Mouse (Mus musculus): Measurements from ENCODE around the gene Pde8b. TPM values are rescaled to one million over a fixed set of nuclear protein-coding genes. Genes with fewer than 3 reads are reported as not detected.

The Pde8b gene
- total RNA-seq, 1 experiment: 0.40 TPM

GRCm38 (mm10) chr13:95034715-95035114 lies 215.4 kb downstream of the Pde8b start:
- H3K4me3 ChIP-seq (ENCODE audit: insufficient read depth in 1 of 2, low read depth in 1 of 2, low read length in 2 of 2, poor library complexity in 1 of 2, severe bottlenecking in 1 of 2): no peak overlapping the region
- no peaks in the 10 kb centered on the region for H3K9me3 ChIP-seq (ENCODE audit: control insufficient read depth, insufficient read depth, low read depth, low read length)
- no peak overlapping the region for H3K9ac ChIP-seq (ENCODE audit: insufficient read depth, low read depth, low read length, poor library complexity, severe bottlenecking)
- in situ Hi-C loops (cut with MboI; ENCODE audit: low sequenced_read_pairs in 2 of 2, unreplicated experiment in 2 of 2): no loop called here
- no peaks in the 10 kb centered on the region for H3K36me3 ChIP-seq (ENCODE audit: control insufficient read depth, insufficient read depth, low read length, poor library complexity, severe bottlenecking)
- TF ChIP-seq ZNF384 (IDR thresholded peaks at IDR 0.05; ENCODE audit: low read depth, low read length) (no peak), ZC3H11A (IDR thresholded peaks at IDR 0.05; ENCODE audit: borderline replicate concordance, low read depth, low read length) (no peak), CHD2 (IDR thresholded peaks at IDR 0.05; ENCODE audit: low read depth, low read length) (no peak), HCFC1 (IDR thresholded peaks at IDR 0.05; ENCODE audit: borderline replicate concordance, insufficient read depth, low read length) (no peak), MAFK (IDR thresholded peaks at IDR 0.05; ENCODE audit: insufficient read depth, low read depth, low read length) (no peak)
- H3K27ac ChIP-seq (ENCODE audit: insufficient read depth, low read depth, low read length, poor library complexity, severe bottlenecking): no peak overlapping the region
- DNase-seq (ENCODE audit: low read depth, low spot score): no peak
- peaks cover 5 to 6% of the 10 kb centered on the region in 2 experiments; a peak in 2 of 4 replicates for H3K4me1 ChIP-seq (ENCODE audit: control insufficient read depth in 2 of 2, insufficient read depth in 2 of 2, low read length in 2 of 2, poor library complexity in 1 of 2)

GRCm38 (mm10) chr13:95034094-95034493 lies 216.0 kb downstream of the Pde8b start:
- in situ Hi-C loops (cut with MboI; ENCODE audit: low sequenced_read_pairs in 2 of 2, unreplicated experiment in 2 of 2): no loop called here

GRCm38 (mm10) chr13:95032973-95033372 lies 217.2 kb downstream of the Pde8b start:
- Histone ChIP-seq H3K4me3 (ENCODE audit: insufficient read depth in 1 of 2, low read depth in 1 of 2, low read length in 2 of 2, poor library complexity in 1 of 2, severe bottlenecking in 1 of 2) (no peak overlapping the region), H3K9ac (ENCODE audit: insufficient read depth, low read depth, low read length, poor library complexity, severe bottlenecking) (no peak overlapping the region), H3K9me3 (ENCODE audit: control insufficient read depth, insufficient read depth, low read depth, low read length) (no peaks in the 10 kb centered on the region), H3K27ac (ENCODE audit: insufficient read depth, low read depth, low read length, poor library complexity, severe bottlenecking) (no peak overlapping the region), H3K4me1 (ENCODE audit: control insufficient read depth in 2 of 2, insufficient read depth in 2 of 2, low read length in 2 of 2, poor library complexity in 1 of 2) (peaks cover 5 to 6% of the 10 kb centered on the region in 2 experiments; a peak in 2 of 4 replicates), H3K36me3 (ENCODE audit: control insufficient read depth, insufficient read depth, low read length, poor library complexity, severe bottlenecking) (no peaks in the 10 kb centered on the region)
- in situ Hi-C loops (cut with MboI; ENCODE audit: low sequenced_read_pairs in 2 of 2, unreplicated experiment in 2 of 2): no loop called here
- TF ChIP-seq CHD2 (IDR thresholded peaks at IDR 0.05; ENCODE audit: low read depth, low read length) (no peak), MAFK (IDR thresholded peaks at IDR 0.05; ENCODE audit: insufficient read depth, low read depth, low read length) (no peak), HCFC1 (IDR thresholded peaks at IDR 0.05; ENCODE audit: borderline replicate concordance, insufficient read depth, low read length) (no peak), ZC3H11A (IDR thresholded peaks at IDR 0.05; ENCODE audit: borderline replicate concordance, low read depth, low read length) (no peak), ZNF384 (IDR thresholded peaks at IDR 0.05; ENCODE audit: low read depth, low read length) (no peak)
- DNase-seq (ENCODE audit: low read depth, low spot score): no peak

More at GRCm38 (mm10) chr13:95034094-95034493, 216.0 kb downstream of the Pde8b start:
- Histone ChIP-seq H3K9me3 (ENCODE audit: control insufficient read depth, insufficient read depth, low read depth, low read length) (no peaks in the 10 kb centered on the region), H3K4me3 (ENCODE audit: insufficient read depth in 1 of 2, low read depth in 1 of 2, low read length in 2 of 2, poor library complexity in 1 of 2, severe bottlenecking in 1 of 2) (no peak overlapping the region), H3K9ac (ENCODE audit: insufficient read depth, low read depth, low read length, poor library complexity, severe bottlenecking) (no peak overlapping the region), H3K27ac (ENCODE audit: insufficient read depth, low read depth, low read length, poor library complexity, severe bottlenecking) (no peak overlapping the region), H3K4me1 (ENCODE audit: control insufficient read depth in 2 of 2, insufficient read depth in 2 of 2, low read length in 2 of 2, poor library complexity in 1 of 2) (peaks cover 5 to 6% of the 10 kb centered on the region in 2 experiments; a peak in 2 of 4 replicates), H3K36me3 (ENCODE audit: control insufficient read depth, insufficient read depth, low read length, poor library complexity, severe bottlenecking) (no peaks in the 10 kb centered on the region)
- TF ChIP-seq CHD2 (IDR thresholded peaks at IDR 0.05; ENCODE audit: low read depth, low read length): no peak
- no peak for TF ChIP-seq ZNF384 (IDR thresholded peaks at IDR 0.05; ENCODE audit: low read depth, low read length)
- TF ChIP-seq MAFK (IDR thresholded peaks at IDR 0.05; ENCODE audit: insufficient read depth, low read depth, low read length): no peak
- TF ChIP-seq ZC3H11A (IDR thresholded peaks at IDR 0.05; ENCODE audit: borderline replicate concordance, low read depth, low read length): no peak
- no peak for DNase-seq (ENCODE audit: low read depth, low spot score)

- TF ChIP-seq CHD2 (IDR thresholded peaks at IDR 0.05; ENCODE audit: low read depth, low read length) (no peak), MAFK (IDR thresholded peaks at IDR 0.05; ENCODE audit: insufficient read depth, low read depth, low read length) (no peak), HCFC1 (IDR thresholded peaks at IDR 0.05; ENCODE audit: borderline replicate concordance, insufficient read depth, low read length) (no peak), ZC3H11A (IDR thresholded peaks at IDR 0.05; ENCODE audit: borderline replicate concordance, low read depth, low read length) (no peak), ZNF384 (IDR thresholded peaks at IDR 0.05; ENCODE audit: low read depth, low read length) (no peak)
- DNase-seq (ENCODE audit: low read depth, low spot score): no peak
- no peak overlapping the region for H3K27ac ChIP-seq (ENCODE audit: insufficient read depth, low read depth, low read length, poor library complexity, severe bottlenecking)
- H3K4me1 ChIP-seq (ENCODE audit: control insufficient read depth in 2 of 2, insufficient read depth in 2 of 2, low read length in 2 of 2, poor library complexity in 1 of 2): peaks cover 5 to 6% of the 10 kb centered on the region in 2 experiments; a peak in 2 of 4 replicates
- in situ Hi-C loops (cut with MboI; ENCODE audit: low sequenced_read_pairs in 2 of 2, unreplicated experiment in 2 of 2): no loop called here
- no peak overlapping the region for H3K9ac ChIP-seq (ENCODE audit: insufficient read depth, low read depth, low read length, poor library complexity, severe bottlenecking)
- no peaks in the 10 kb centered on the region for H3K9me3 ChIP-seq (ENCODE audit: control insufficient read depth, insufficient read depth, low read depth, low read length)
- H3K36me3 ChIP-seq (ENCODE audit: control insufficient read depth, insufficient read depth, low read length, poor library complexity, severe bottlenecking): no peaks in the 10 kb centered on the region
- H3K4me3 ChIP-seq (ENCODE audit: insufficient read depth in 1 of 2, low read depth in 1 of 2, low read length in 2 of 2, poor library complexity in 1 of 2, severe bottlenecking in 1 of 2): no peak overlapping the region; a peak in 1 of 4 replicates
Measured at GRCm38 (mm10) chr13:95032127-95032831, 217.9 kb downstream of the Pde8b start.
